Mouse (Mus musculus): ENCODE results near the gene Chchd1.

Gene Chchd1

GRCm38 (mm10) chr14:20725660-20726339, 23.0 kb downstream of the Chchd1 start:
- DNase-seq (ENCODE audit: low read depth, low spot score) = no peak

DNA sequence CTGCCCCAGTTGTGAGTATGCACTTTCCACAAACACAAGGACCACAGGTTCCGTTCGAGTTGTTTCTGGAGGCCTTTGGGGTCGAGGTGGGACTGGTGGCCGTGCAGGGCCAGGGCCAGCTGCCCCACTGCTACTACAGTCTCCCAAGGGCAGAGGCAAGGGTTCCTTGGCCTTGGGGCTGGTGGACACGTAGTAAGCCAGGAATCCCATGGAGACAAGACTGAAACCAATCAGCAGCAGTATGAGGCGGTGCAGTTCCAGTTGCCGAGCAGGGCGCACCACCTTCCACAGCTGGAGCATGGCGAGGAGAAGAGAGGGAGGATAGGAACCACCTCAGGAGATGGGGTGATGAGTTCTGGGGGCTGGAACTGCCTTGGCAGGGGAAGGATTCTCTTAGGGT, 27.1 kb downstream of the Chchd1 start:
- no peak for DNase-seq (ENCODE audit: low read depth, low spot score)

DNA sequence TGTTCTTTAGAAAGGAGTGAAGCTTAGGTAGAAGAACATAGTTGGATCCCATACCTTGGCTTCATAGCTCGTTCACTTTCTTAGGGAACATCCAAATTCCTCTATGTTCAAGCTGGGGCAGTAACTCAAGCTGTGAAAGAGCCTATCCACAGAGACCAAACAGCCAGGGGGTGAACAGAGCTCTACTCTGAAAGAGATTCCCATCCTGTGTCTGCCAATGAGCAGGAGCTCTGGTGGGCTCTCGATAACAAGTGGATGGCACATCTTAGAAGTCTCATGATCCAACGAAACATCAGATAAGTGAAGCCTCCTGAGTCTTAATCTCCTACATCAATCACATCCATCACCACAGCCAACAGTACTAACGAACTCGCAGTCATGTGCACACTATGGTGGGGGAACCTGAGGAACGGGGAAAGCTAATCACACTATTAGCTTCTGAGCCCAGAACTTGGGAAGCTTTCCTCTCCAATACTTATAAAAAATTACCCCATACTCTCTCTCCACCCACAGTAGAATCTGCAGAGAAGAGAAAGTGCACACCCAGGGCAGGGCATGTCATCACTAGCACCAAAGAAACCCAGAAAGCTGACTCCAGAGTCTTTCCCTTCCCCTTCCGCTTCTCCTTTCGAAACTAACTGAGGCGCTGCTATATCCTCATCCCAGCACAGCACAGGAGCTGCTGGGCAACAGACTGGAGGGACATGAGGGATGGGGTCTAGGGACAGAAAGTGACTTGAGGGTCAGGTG, 28.2 kb downstream of the Chchd1 start:
- DNase-seq (ENCODE audit: low read depth, low spot score) = no peak

- no peak for DNase-seq (ENCODE audit: low read depth, low spot score)
Measured at GRCm38 (mm10) chr14:20733041-20733951, 30.5 kb downstream of the Chchd1 start.

- DNase-seq (ENCODE audit: low read depth, low spot score) = peak; percentile 45
Measured at GRCm38 (mm10) chr14:20733952-20734774, 31.4 kb downstream of the Chchd1 start, which contains the start of gene Ndst2. TSS of gene Ndst2 (minus strand) at chr14:20734562.

DNA sequence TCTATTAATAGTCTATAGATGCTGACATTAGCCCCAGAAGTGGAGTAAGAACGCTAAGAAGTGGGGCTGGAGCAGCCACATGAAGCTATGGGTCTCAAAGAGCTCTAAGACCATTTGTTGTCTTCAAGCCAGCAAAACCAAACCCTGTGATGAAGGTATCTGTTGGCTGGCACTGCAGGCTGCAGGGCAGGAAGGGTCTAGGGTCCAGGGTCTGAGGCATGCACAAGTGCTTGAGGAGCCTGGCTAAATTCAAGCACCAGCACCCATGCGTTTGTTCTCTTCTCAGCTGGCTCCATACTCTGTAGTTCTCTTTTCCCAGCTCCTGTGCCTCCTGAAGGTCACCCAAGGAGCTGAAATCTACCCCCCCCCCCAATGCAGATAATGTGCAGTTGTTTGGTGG, 32.2 kb downstream of the Chchd1 start:
- no peak for DNase-seq (ENCODE audit: low read depth, low spot score)

DNA sequence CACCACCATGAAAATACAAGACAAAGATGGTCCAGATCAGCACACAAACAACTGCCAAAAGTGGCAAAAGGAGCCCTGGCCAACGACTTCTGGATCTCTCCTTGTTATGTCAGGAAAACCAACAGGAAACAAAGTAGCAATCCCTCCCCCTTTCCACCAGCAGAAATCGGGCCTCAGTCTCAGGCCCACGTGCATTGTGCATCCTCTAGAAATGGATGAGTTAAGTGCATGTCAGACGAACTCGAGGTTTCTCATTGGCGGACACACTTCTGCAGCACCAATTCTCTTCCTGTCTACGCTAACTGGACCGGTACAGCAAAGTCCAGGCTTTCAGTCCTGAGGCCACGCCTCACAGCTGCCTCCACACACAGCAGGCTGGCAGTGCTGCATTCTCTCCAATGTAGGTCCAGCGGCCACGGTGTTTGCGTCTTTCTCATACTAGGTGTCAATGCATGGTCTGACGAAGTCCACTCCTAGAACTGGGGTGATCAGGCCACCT, 33.1 kb downstream of the Chchd1 start:
- DNase-seq (ENCODE audit: low read depth, low spot score) = no peak

DNA sequence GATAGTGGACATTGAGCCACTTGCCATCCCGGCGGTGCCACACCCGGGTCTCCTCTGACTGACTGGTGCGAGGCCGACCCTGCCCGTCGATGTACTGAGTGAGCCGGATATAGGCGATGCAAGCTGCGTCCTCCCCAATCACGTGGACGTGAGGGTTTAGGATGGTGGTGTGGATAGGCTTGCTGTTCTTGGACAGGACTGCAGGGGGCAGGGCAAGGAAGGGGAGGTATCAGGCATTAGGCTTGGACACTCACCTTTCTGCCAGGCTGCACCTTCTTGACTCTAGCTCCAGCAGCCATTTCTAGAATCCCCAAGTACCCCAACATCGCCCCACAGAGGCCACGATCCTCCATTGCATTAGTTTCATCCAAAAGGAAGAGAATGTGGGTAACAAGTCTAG, 34.5 kb downstream of the Chchd1 start:
- peak; percentile 95 for DNase-seq (ENCODE audit: low read depth, low spot score)

- no peak for DNase-seq (ENCODE audit: low read depth, low spot score)
Measured at GRCm38 (mm10) chr14:20738511-20738910, 35.7 kb downstream of the Chchd1 start.

DNA sequence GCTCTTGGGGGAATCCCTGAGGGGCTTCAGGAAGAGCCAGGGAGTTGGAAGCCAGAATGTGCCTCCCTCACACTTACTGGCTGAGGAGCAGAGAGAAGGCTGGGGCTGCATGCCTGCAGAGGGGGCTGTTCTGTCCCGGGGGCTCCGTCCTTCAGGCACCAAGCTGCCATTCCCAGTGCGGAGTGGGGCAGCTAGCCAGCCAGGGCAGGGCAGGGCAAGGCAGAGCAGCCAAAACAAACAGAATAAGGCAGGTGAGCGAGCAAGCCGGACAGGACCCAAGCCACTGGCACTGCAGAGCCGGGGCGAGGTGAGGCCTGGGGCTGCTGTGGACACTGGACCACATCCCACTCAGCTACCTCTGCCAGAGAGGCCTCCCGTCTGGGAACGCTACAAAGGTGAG, 38.5 kb downstream of the Chchd1 start:
- DNase-seq (ENCODE audit: low read depth, low spot score) = no peak

GRCm38 (mm10) chr14:20743614-20744013, 40.8 kb downstream of the Chchd1 start:
- DNase-seq (ENCODE audit: low read depth, low spot score) = no peak

DNA sequence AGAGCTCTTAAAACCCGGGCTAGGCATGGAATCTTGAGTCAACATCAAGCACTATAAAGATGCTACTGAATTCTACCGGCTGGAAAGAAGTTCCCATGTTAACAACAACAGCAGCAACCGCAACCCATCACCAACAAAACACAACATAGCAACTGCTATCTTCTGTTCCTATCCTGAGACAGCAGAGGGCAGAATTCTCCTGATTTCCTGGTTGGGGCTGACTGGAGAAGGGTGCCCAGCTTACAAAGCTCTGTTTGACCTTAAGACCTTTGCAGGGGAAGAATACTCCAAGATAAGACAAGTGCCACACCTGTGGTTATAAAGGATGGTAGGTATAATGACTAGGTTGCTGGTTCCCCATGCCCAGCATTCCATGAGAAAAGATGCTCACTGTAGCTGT, 44.1 kb downstream of the Chchd1 start:
- DNase-seq (ENCODE audit: low read depth, low spot score) = no peak

- DNase-seq (ENCODE audit: low read depth, low spot score) = no peak
Measured at GRCm38 (mm10) chr14:20748388-20748787, 45.6 kb downstream of the Chchd1 start.

GRCm38 (mm10) chr14:20749494-20750051, 46.8 kb downstream of the Chchd1 start:
- no peak for DNase-seq (ENCODE audit: low read depth, low spot score)

DNA sequence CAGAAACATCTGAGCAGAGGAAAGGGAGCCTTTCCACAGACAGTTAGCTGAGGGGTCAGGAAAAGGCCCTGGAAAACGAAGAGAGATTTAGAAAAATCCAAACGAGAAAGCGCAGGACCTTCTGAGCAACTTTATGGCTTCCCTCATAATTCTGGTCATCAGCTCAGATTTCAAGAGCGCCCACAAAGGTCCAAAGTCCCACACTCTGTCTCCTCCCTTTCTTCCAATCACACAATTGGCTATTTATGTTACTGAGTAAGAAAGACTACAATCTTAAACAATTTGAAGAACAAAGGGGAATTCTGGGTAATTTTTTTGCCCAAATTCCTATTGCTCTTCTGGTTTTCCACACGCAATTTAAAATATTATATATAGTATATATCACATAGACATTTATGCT, 47.7 kb downstream of the Chchd1 start:
- DNase-seq (ENCODE audit: low read depth, low spot score) = no peak

- DNase-seq (ENCODE audit: low read depth, low spot score) = no peak
Measured at GRCm38 (mm10) chr14:20753792-20754191, 51.0 kb downstream of the Chchd1 start.
